Mouse (Mus musculus): ENCODE results near the gene Stx11. TPM values are rescaled to one million over a fixed set of nuclear protein-coding genes. Genes with fewer than 3 reads are reported as not detected.
"Not testable (repeated sequence)": the region's sequence is repeated elsewhere in the genome, so short reads cannot be mapped to it uniquely, and the experiment has no call there.

Stx11 gene
- polyA plus RNA-seq, 1 experiment from 2014 or later, result 0.69 TPM

DNA sequence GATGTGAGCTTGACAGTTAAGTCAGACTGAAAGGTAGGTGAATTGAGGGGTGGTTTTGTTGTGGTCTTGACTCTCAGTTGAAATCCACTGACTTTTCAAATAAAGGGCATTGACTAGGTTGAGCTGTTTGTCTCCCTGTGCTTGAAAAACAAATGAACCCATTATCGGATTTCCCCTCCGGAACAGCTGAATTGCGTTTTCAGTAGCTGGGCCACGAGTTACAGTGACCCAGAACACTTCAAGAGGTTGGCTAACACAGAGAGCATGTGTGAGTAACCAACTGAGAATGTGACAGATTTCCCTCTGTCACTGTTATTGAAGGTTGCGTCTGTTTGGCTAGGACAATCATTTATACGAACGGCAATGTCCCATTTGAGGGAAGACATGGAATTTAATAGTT, 17.0 kb upstream of the Stx11 start:
- Histone ChIP-seq H3K27me3 (no peaks in the 10 kb centered on the region), H3K4me1 (no peaks in the 10 kb centered on the region), H3K27ac (replicated peaks) (no peak overlapping the region), H3K4me2 (replicated peaks) (no peak overlapping the region), H3K9me3 (no peaks in the 10 kb centered on the region), H3K9ac (replicated peaks) (no peak overlapping the region), H3K4me3 (no peak overlapping the region), H3K36me3 (no peaks in the 10 kb centered on the region)
- no peak for ATAC-seq (replicated peaks)
- WGBS, result 78% methylated on average over 7 of the region's 7 CpGs

DNA sequence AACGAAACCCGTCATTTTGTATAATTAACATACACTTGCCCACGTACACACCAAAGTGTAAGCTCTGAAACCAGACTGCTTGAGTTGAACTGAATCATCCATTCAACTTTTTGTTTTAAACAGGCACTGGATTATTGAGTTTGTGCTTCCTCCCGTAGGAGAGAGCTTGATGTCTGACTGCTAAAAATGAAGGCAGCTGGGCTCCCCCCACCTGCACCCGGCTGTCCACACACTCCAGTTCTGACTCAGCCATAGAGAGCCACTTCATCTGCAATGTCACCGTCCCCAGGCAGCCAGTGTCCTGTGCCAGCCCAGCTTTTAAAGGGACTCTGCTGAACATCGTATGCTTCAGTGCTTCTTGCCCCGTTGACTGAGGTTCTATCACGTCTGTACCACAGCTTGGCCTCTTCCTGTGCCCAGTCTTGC, 13.7 kb upstream of the Stx11 start:
- H3K9ac ChIP-seq (replicated peaks), result no peak overlapping the region
- H3K27me3 ChIP-seq, result no peaks in the 10 kb centered on the region
- no peak overlapping the region for H3K27ac ChIP-seq (replicated peaks)
- H3K36me3 ChIP-seq, result no peaks in the 10 kb centered on the region
- 73% methylated on average over 9 of the region's 9 CpGs for WGBS
- H3K4me1 ChIP-seq, result no peaks in the 10 kb centered on the region
- H3K4me2 ChIP-seq (replicated peaks), result no peak overlapping the region
- H3K9me3 ChIP-seq, result no peaks in the 10 kb centered on the region
- no peak overlapping the region for H3K4me3 ChIP-seq
- ATAC-seq (replicated peaks), result no peak

DNA sequence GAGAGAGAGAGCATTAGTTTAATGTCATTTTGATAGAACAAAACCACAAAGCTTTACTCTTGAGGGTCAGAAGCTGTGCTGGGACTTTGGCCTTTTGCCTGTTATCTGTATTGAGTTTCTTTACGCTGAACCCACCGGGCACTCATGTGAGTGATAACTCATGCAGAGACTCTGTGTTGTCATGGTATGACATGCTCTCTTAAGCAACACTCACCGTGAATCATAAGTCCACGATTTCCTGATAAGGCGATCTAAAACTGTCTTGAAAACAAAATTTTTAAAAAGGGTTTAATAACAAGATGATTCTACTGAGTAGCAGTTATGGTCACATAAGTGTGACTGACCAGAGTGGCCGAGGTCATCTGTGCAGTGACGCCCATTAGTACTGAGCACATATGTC, 12.5 kb upstream of the Stx11 start:
- 93% methylated on average over 7 of the region's 7 CpGs for WGBS
- Histone ChIP-seq H3K9ac (replicated peaks) (no peak overlapping the region), H3K27me3 (no peaks in the 10 kb centered on the region), H3K9me3 (no peaks in the 10 kb centered on the region), H3K36me3 (no peaks in the 10 kb centered on the region), H3K4me1 (no peaks in the 10 kb centered on the region), H3K27ac (replicated peaks) (no peak overlapping the region), H3K4me3 (no peak overlapping the region), H3K4me2 (replicated peaks) (no peak overlapping the region)
- no peak for ATAC-seq (replicated peaks)

DNA sequence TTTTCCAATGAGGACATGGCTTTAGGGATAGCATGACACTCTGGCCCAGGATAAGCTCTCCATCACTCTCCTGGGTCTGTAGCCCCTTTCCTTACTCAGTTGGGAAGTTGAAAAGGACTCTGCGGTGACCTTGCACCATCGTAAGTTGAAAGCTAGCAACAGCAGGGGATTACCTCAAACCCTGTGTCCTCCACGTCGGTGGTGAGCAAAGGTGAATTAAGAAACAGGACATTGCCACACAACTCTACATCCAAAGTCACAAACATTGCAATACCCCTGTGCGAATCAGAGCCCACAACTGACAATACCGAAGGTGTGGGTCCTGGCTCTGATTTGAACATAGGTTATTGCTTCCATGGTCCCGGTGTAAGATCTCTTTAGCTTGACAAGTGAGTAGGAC, 11.9 kb upstream of the Stx11 start:
- no peaks in the 10 kb centered on the region for H3K36me3 ChIP-seq
- no peak overlapping the region for H3K27ac ChIP-seq (replicated peaks)
- no peak for ATAC-seq (replicated peaks)
- H3K4me3 ChIP-seq, result no peak overlapping the region
- WGBS, result 90% methylated on average over 7 of the region's 7 CpGs
- no peaks in the 10 kb centered on the region for H3K4me1 ChIP-seq
- no peaks in the 10 kb centered on the region for H3K27me3 ChIP-seq
- H3K9ac ChIP-seq (replicated peaks), result no peak overlapping the region
- H3K4me2 ChIP-seq (replicated peaks), result no peak overlapping the region
- H3K9me3 ChIP-seq, result no peaks in the 10 kb centered on the region

DNA sequence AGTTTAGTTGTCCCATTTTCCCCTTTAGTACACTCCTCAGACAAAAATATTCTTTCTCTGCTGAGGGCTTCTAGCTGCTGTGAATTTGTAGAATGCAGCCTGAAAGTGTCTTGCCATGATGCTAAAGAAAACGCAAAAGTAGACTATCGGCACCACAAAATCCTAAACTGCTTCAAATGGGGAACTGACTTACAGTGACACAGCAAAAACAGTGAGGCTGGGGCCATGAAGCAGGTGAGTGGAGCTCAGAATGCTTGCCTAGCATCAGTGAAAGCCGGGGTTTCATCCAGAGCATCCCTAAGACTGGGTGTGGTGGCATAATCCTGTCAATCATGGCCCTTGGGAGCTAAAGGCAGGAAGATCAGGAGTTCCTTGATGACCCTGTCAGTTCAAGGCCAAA, 11.4 kb upstream of the Stx11 start:
- no peaks in the 10 kb centered on the region for H3K4me1 ChIP-seq
- H3K27me3 ChIP-seq, result no peaks in the 10 kb centered on the region
- H3K9ac ChIP-seq (replicated peaks), result no peak overlapping the region
- no peak overlapping the region for H3K4me2 ChIP-seq (replicated peaks)
- no peak overlapping the region for H3K4me3 ChIP-seq
- H3K27ac ChIP-seq (replicated peaks), result no peak overlapping the region
- H3K9me3 ChIP-seq, result no peaks in the 10 kb centered on the region
- 92% methylated on average over 3 of the region's 3 CpGs for WGBS
- H3K36me3 ChIP-seq, result no peaks in the 10 kb centered on the region
- no peak for ATAC-seq (replicated peaks)

DNA sequence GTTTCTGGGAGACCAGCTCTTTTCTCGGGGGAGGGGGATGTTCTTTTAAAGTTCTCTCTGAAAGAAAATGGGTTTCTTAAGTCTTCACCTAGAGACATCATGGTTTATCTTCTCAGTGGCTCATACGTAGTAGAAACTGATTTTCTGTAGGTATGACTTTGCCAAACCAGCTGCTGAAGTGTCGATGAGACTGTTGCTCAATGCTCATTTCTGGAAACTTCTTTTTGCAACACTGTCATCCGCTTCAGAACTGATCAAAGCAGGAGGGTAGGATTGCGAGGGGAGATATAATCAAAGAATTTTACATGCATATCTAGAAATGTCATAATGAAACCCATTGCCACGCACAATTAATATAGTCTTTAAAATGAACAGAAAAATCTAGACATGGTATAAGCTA, 10.5 kb upstream of the Stx11 start:
- Histone ChIP-seq H3K4me3 (no peak overlapping the region), H3K27ac (replicated peaks) (no peak overlapping the region), H3K4me1 (no peaks in the 10 kb centered on the region), H3K4me2 (replicated peaks) (no peak overlapping the region), H3K9me3 (no peaks in the 10 kb centered on the region), H3K36me3 (no peaks in the 10 kb centered on the region), H3K9ac (replicated peaks) (no peak overlapping the region), H3K27me3 (no peaks in the 10 kb centered on the region)
- WGBS, result 94% methylated on average over 6 of the region's 6 CpGs
- no peak for ATAC-seq (replicated peaks)

DNA sequence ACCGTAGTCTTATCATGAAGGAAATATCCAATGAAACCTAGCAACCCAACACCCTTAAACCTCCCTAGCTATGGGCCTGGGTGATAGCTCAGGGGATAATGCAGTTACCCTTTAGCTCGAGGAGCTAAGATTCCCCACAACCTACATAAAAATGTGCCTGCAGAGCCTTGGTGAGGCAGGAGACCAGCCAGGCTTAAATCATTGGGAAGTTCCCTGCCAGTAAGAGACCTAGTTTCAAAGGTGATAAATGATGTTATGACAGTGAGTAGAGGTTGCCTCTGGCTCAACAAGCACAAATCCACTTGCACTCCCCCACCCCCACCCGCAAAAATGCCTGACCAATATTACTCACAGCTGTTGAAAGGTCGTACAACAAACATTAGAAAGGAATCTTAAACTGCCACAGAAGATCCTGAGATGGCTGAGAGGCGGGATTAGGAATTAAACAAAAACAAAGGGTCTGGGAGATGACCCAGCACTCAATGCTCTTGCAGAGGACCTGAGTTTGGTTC, 1.6 kb upstream of the Stx11 start:
- H3K9ac ChIP-seq (replicated peaks), result no peak overlapping the region
- H3K9me3 ChIP-seq, result no peaks in the 10 kb centered on the region
- H3K27me3 ChIP-seq, result no peaks in the 10 kb centered on the region
- WGBS, result 85% methylated on average over 5 of the region's 5 CpGs
- H3K4me1 ChIP-seq, result peaks cover 9% of the 10 kb centered on the region
- no peaks in the 10 kb centered on the region for H3K36me3 ChIP-seq
- no peak overlapping the region for H3K4me3 ChIP-seq
- no peak overlapping the region for H3K4me2 ChIP-seq (replicated peaks)
- H3K27ac ChIP-seq (replicated peaks), result no peak overlapping the region
- ATAC-seq (replicated peaks), result no peak

DNA sequence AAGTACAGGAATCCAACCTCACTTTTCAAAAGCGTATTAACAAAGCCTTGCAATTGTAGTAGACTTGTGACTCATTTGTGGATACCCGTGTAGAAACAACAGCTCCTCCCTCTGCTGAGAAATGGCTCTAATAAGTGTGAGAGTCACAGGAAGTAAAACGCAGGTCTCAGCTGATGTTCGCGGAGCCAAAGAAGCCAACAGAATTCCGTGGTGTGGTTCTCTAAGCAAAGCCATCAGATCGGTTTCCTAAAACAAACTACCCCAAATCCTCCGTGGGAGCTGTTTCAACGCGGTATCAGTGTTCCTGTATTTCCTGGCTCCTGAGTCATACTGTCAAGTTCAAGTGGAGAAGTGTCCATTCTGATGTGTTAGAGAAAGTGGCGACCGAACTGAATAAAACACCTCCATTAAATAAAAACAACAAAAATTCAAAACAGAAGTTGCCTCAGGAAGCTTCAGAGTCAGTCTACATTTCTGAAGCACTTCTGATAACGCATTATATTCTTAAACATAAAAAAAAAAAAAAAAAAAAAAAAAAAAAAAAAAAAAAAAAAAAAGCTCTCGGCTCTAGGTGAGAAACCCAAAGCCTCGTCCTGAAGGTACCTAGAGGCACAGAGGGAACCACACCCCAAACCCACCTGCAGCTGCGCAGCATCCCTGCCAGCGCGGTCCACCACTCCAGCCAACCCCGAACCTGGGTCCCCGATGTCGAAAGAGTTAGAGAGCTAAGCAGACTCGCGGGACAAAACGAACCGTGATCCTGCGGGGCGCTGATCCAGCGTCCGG, 543 bp downstream of the Stx11 start:
- WGBS, result 6% methylated on average over 29 of the region's 29 CpGs
- H3K27me3 ChIP-seq, result no peaks in the 10 kb centered on the region
- peaks cover 9% of the 10 kb centered on the region for H3K4me1 ChIP-seq
- H3K9ac ChIP-seq (replicated peaks), result peak overlapping the region; percentile 56
- peak overlapping the region; percentile 61 for H3K4me3 ChIP-seq
- no peaks in the 10 kb centered on the region for H3K36me3 ChIP-seq
- no peaks in the 10 kb centered on the region for H3K9me3 ChIP-seq
- H3K27ac ChIP-seq (replicated peaks), result no peak overlapping the region
- H3K4me2 ChIP-seq (replicated peaks), result peak overlapping the region; percentile 82
- no peak for ATAC-seq (replicated peaks)

DNA sequence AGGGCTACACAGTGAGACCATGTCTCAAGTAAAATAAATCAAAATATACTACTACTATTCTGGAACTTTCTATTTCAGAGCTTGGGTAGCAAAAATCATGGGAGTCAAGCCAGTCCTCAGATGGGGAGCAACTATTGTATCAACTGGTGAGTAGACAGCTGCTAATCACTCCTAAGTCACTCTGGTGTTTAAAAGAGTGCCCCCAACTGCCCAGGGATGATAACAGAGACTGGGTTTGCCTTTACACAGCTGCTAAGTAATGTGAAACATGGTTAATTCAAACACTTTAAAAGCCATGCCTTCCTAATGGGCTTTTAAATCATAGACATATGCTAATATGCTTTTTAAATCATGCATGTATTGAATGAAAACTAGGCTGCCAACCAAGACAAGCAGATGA, 1.9 kb downstream of the Stx11 start:
- Histone ChIP-seq H3K9me3 (no peaks in the 10 kb centered on the region), H3K9ac (replicated peaks) (no peak overlapping the region), H3K4me2 (replicated peaks) (no peak overlapping the region), H3K36me3 (no peaks in the 10 kb centered on the region), H3K4me3 (no peak overlapping the region), H3K4me1 (peaks cover 9% of the 10 kb centered on the region), H3K27me3 (no peaks in the 10 kb centered on the region), H3K27ac (replicated peaks) (no peak overlapping the region)
- ATAC-seq (replicated peaks), result no peak

DNA sequence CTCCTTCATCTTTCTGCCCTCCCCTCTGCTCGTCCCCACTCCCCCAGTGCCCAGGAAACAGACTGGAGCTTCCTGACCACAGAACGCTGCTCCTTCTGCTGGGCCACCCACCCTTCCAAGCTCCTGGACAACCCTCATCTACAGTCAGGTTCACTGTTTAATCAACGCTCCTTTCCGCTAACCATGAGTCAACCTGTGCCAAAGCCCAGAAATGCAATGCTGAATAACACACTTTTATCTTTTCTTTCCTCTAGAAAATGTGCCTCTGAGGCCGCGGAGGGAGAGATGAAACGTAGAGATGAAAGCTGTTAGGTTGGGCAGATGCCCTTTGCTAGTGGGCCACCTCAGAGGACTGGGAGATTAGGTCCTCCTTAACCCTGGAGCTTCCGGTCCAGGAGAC, 2.6 kb downstream of the Stx11 start:
- no peaks in the 10 kb centered on the region for H3K9me3 ChIP-seq
- H3K4me3 ChIP-seq, result no peak overlapping the region
- H3K4me1 ChIP-seq, result peaks cover 9% of the 10 kb centered on the region
- H3K9ac ChIP-seq (replicated peaks), result no peak overlapping the region
- no peaks in the 10 kb centered on the region for H3K36me3 ChIP-seq
- 84% methylated on average over 8 of the region's 8 CpGs for WGBS
- no peaks in the 10 kb centered on the region for H3K27me3 ChIP-seq
- H3K4me2 ChIP-seq (replicated peaks), result no peak overlapping the region
- no peak overlapping the region for H3K27ac ChIP-seq (replicated peaks)
- no peak for ATAC-seq (replicated peaks)

DNA sequence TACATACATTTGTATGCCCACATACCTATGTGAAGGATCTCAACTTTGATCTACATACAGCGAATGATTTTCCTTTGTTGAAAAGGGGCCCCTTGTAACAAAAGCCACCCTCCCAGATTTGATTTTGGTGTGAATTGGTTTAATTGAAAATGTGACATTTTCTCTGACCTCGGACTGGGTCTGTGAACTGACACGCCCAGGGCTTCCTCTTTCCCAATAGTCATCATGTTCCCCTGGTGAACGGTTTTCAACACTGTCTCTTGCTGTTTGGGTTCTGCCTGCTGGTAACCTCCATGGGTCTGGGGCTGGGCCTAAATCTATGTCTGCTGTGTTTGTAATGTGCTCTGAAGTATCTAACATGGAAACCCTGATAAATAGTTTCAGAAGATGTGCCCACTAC, 6.8 kb downstream of the Stx11 start:
- no peak for ATAC-seq (replicated peaks)
- no peak overlapping the region for H3K4me3 ChIP-seq
- 86% methylated on average over 4 of the region's 4 CpGs for WGBS
- H3K4me2 ChIP-seq (replicated peaks), result no peak overlapping the region
- H3K4me1 ChIP-seq, result no peaks in the 10 kb centered on the region
- H3K36me3 ChIP-seq, result no peaks in the 10 kb centered on the region
- no peak overlapping the region for H3K9ac ChIP-seq (replicated peaks)
- H3K27me3 ChIP-seq, result no peaks in the 10 kb centered on the region
- H3K9me3 ChIP-seq, result no peaks in the 10 kb centered on the region
- no peak overlapping the region for H3K27ac ChIP-seq (replicated peaks)

DNA sequence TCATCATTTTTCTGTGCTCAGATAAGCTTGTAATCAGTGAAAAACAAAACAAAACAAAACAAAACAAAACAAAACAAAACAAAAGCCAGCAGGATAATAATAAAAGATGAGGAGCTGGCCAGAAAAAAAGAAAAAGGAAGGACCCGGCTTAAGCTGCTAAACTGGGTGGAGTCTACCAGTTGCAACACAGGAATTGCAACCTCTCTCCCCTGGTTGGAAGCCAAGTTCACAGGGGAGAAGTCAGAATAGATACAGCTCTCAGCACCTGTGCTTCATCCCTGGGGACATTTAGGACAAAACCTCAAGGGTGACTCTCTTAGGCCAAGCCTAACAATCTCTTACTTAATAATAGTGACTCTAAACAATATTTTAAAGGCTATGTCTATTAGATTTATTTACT, 8.3 kb downstream of the Stx11 start:
- no peaks in the 10 kb centered on the region for H3K36me3 ChIP-seq
- no peak overlapping the region for H3K27ac ChIP-seq (replicated peaks)
- WGBS, result 50% methylated on average over 1 of the region's 1 CpGs
- no peak overlapping the region for H3K9ac ChIP-seq (replicated peaks)
- H3K4me2 ChIP-seq (replicated peaks), result no peak overlapping the region
- no peaks in the 10 kb centered on the region for H3K27me3 ChIP-seq
- H3K4me3 ChIP-seq, result no peak overlapping the region
- H3K4me1 ChIP-seq, result no peaks in the 10 kb centered on the region
- H3K9me3 ChIP-seq, result no peaks in the 10 kb centered on the region
- no peak for ATAC-seq (replicated peaks)

DNA sequence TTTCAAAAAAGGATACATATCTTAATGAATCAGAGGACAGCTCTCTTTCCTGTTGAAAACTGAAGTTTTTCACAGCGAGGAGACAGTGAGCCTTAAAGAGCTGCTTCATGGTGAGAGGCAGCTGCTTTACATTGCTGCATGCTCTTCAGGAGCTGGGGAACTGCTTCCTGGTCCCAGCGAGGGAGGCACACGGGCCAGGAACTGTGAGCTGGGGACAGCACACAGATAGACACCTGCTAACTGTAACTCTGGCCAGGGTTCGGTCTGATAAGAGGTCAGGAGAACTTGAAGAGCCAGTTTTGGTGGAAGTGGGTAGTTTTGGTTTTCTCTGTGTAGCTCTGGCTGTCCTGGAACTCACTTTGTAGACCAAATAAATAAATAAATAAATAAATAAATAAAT, 12.7 kb downstream of the Stx11 start:
- H3K36me3 ChIP-seq; H3K27ac ChIP-seq (replicated peaks); H3K9me3 ChIP-seq; ATAC-seq (replicated peaks); H3K4me2 ChIP-seq (replicated peaks); H3K4me1 ChIP-seq; H3K27me3 ChIP-seq; H3K9ac ChIP-seq (replicated peaks); H3K4me3 ChIP-seq: not testable (repeated sequence)
- 71% methylated on average over 4 of the region's 4 CpGs for WGBS
